ENCODE assay signal across 8 mouse cellular contexts in genomic region chr19:4981767-4982166, GRCm38 (mm10).
DNase-seq lines count a peak whose midpoint lies in the region.

No protein-coding gene starts in this region.

- DNase-seq in layer of hippocampus, adult 11-12 months (ENCODE audit: low spot score), result peak; percentile 72
- DNase-seq in layer of hippocampus, adult 9-11 months, result no peak
- peak; percentile 69 for DNase-seq in CD4-positive helper T cell, adult 2 months (ENCODE audit: low read depth, low spot score)
- DNase-seq in MN1 (ENCODE audit: low spot score), result peak; percentile 68
- peak; percentile 65 to 77 for DNase-seq in cerebellum, postnatal 36 days
- peak; percentile 49 for DNase-seq in kidney, postnatal 10 days
- DNase-seq in natural killer cell, adult 2 months (ENCODE audit: low spot score in 2 of 2), result peak; percentile 27 to 44
- no peak for DNase-seq in ovary, postnatal 10 days (ENCODE audit: low spot score)

Comparison
In these comparisons a context has a peak if more than half of its experiments do, and no peak if none do; other contexts are left out.
1. DNase-seq: peak in layer of hippocampus, adult 11-12 months (single experiment), CD4-positive helper T cell, adult 2 months (single experiment), MN1 (single experiment), cerebellum, postnatal 36 days (2 of 2), kidney, postnatal 10 days (single experiment) and natural killer cell, adult 2 months (2 of 2); none in layer of hippocampus, adult 9-11 months (single experiment) and ovary, postnatal 10 days (single experiment).